In genomic region chr9:115604450-115604849, GRCm38 (mm10) we compare ENCODE assay signal across 8 mouse cellular contexts.
DNase-seq lines count a peak whose midpoint lies in the region; ATAC-seq and TF ChIP-seq lines count a peak whose summit lies in the region.

No protein-coding gene starts in this region.

- H3K4me2 ChIP-seq in forebrain, embryonic 15.5 days (replicated peaks), result no peak overlapping the region
- H3K4me2 ChIP-seq in midbrain, postnatal 0 days (ENCODE audit: low read depth, low read length, poor library complexity, severe bottlenecking), result no peak overlapping the region

- H3K36me3 ChIP-seq in forebrain, embryonic 15.5 days, result no peaks in the 10 kb centered on the region
- H3K36me3 ChIP-seq in midbrain, postnatal 0 days (ENCODE audit: insufficient read depth, low read length), result no peaks in the 10 kb centered on the region
- H3K36me3 ChIP-seq in heart, embryonic 10.5 days, result no peaks in the 10 kb centered on the region

- H3K27me3 ChIP-seq in forebrain, embryonic 15.5 days, result no peaks in the 10 kb centered on the region
- H3K27me3 ChIP-seq in midbrain, postnatal 0 days (ENCODE audit: insufficient read depth, low read length), result no peaks in the 10 kb centered on the region
- H3K27me3 ChIP-seq in heart, embryonic 10.5 days (ENCODE audit: insufficient read depth, poor library complexity, severe bottlenecking), result no peaks in the 10 kb centered on the region

- no peak for TF ChIP-seq CTCF in midbrain, postnatal 0 days (IDR thresholded peaks at IDR 0.05)

- ATAC-seq in forebrain, embryonic 15.5 days (replicated peaks), result peak; percentile 86
- peak; percentile 92 for ATAC-seq in midbrain, postnatal 0 days (ENCODE audit: low FRiP score)

- peak; percentile 3 for DNase-seq in cerebellum, adult 11 months
- DNase-seq in layer of hippocampus, postnatal 10 days (ENCODE audit: low spot score in 2 of 2), result peak; percentile 68 to 77
- DNase-seq in midbrain, postnatal 0 days (ENCODE audit: low spot score), result peak; percentile 92
- DNase-seq in lung, postnatal 25 days (ENCODE audit: low spot score), result no peak
- no peak for DNase-seq in ovary, postnatal 14 days (ENCODE audit: low spot score)
- no peak for DNase-seq in heart, embryonic 10.5 days (ENCODE audit: low spot score)
- no peak for DNase-seq in kidney, postnatal 4 days

- WGBS in forebrain, embryonic 15.5 days, result 32% methylated on average over 3 of the region's 3 CpGs
- 48% methylated on average over 3 of the region's 3 CpGs for WGBS in midbrain, postnatal 0 days
- 73% methylated on average over 3 of the region's 3 CpGs for WGBS in heart, embryonic 10.5 days

- H3K9me3 ChIP-seq in forebrain, embryonic 15.5 days, result no peaks in the 10 kb centered on the region
- H3K9me3 ChIP-seq in midbrain, postnatal 0 days (ENCODE audit: low read length), result no peaks in the 10 kb centered on the region
- H3K9me3 ChIP-seq in heart, embryonic 10.5 days, result no peaks in the 10 kb centered on the region

- no peak overlapping the region for H3K4me3 ChIP-seq in forebrain, embryonic 15.5 days
- H3K4me3 ChIP-seq in midbrain, postnatal 0 days (ENCODE audit: low read depth, low read length), result no peak overlapping the region
- no peak overlapping the region for H3K4me3 ChIP-seq in heart, embryonic 10.5 days

- peaks cover 13% of the 10 kb centered on the region; the same call in 1 of the 2 replicates for H3K4me1 ChIP-seq in forebrain, embryonic 15.5 days
- H3K4me1 ChIP-seq in midbrain, postnatal 0 days (ENCODE audit: insufficient read depth, low read length), result peaks cover 4% of the 10 kb centered on the region; the same call in 1 of the 2 replicates
- H3K4me1 ChIP-seq in heart, embryonic 10.5 days, result no peaks in the 10 kb centered on the region

- peak overlapping the region; percentile 38; the same call in 1 of the 2 replicates for H3K27ac ChIP-seq in forebrain, embryonic 15.5 days (replicated peaks)
- no peak overlapping the region for H3K27ac ChIP-seq in midbrain, postnatal 0 days (ENCODE audit: low read depth, low read length)
- no peak overlapping the region for H3K27ac ChIP-seq in heart, embryonic 10.5 days

- no peak overlapping the region for H3K9ac ChIP-seq in forebrain, embryonic 15.5 days (replicated peaks)
- H3K9ac ChIP-seq in midbrain, postnatal 0 days (replicated peaks; ENCODE audit: low read length, poor library complexity, severe bottlenecking), result no peak overlapping the region

Comparison
In these comparisons a context has a peak if more than half of its experiments do, and no peak if none do; other contexts are left out.
1. DNase-seq: peak in cerebellum, adult 11 months (single experiment), layer of hippocampus, postnatal 10 days (2 of 2) and midbrain, postnatal 0 days (single experiment); none in lung, postnatal 25 days (single experiment), ovary, postnatal 14 days (single experiment), heart, embryonic 10.5 days (single experiment) and kidney, postnatal 4 days (0 of 2).